Mouse (Mus musculus) kidney, adult 2 months (tissue): ENCODE data around the gene Slc2a3. TPM values are rescaled to one million over a fixed set of nuclear protein-coding genes. Genes with fewer than 3 reads are reported as not detected.
A peak's percentile ranks its signal among the peaks of the same experiment; 100 is the strongest.

Experiments used
- DNase-seq: peaks from one replicate; pipeline ENCODE4 v3.0.0; 2021
- H3K27ac ChIP-seq: fragments of 200-500 bp; 2 replicates; pipeline ENCODE4 v1.5.1; 2012; ENCODE audit warnings: low read depth, low read length, control low read depth, inconsistent platforms; ENCODE audit not compliant: insufficient read depth
- H3K27me3 ChIP-seq: fragments of 200-500 bp; replicated peaks from 2 replicates; pipeline ENCODE4 v1.6.1; 2012; ENCODE audit warnings: mild to moderate bottlenecking, moderate library complexity, low read length, inconsistent platforms; ENCODE audit not compliant: control insufficient read depth, insufficient read depth
- H3K36me3 ChIP-seq: fragments of 200-500 bp; 2 replicates; pipeline ENCODE4 v1.6.1; 2012; ENCODE audit warnings: mild to moderate bottlenecking, moderate library complexity, low read length, inconsistent platforms; ENCODE audit not compliant: control insufficient read depth, insufficient read depth
- H3K4me1 ChIP-seq: fragments of 200-500 bp; 2 replicates; pipeline ENCODE4 v1.6.1; 2011; ENCODE audit warnings: low read length; ENCODE audit not compliant: control insufficient read depth, insufficient read depth
- H3K4me3 ChIP-seq: fragments of 200-500 bp; 2 replicates; pipeline ENCODE4 v1.5.1; 2011; ENCODE audit warnings: mild to moderate bottlenecking, low read depth, low read length, control low read depth; ENCODE audit not compliant: insufficient read depth
- CTCF ChIP-seq: fragments of 200-500 bp; conservative IDR thresholded peaks from 2 replicates; pipeline ENCODE4 v1.5.1; 2011; ENCODE audit warnings: low read depth, mild to moderate bottlenecking, control low read depth, low read length, moderate library complexity, mixed read lengths; ENCODE audit not compliant: insufficient read depth, insufficient read length
- POLR2A ChIP-seq: fragments of 200-500 bp; IDR thresholded peaks from one replicate; pipeline ENCODE4 v1.6.1; 2011; ENCODE audit warnings: low read depth, low read length, control low read depth
- WGBS: fragments of 180-500 bp; shearing (Covaris S2); methylation state at CpG from one replicate; pipeline ENCODE4 v1.1.7; 2018; 5-methylcytosine and 5-hydroxymethylcytosine counted together
- polyA plus RNA-seq: library from polyadenylated mRNA; depleted of rRNA; stranded (reverse); fragments of >200 nt; gene quantifications from 2 replicates; pipeline ENCODE4 v1.2.3, GENCODE M21; 2012

Gene Slc2a3
- polyA plus RNA-seq, 1 experiment: 2.7 TPM

GRCm38 (mm10) chr6:122784866-122785265 is 16.6 kb downstream of the Slc2a3 start:
- no peak overlapping the region for H3K4me3 ChIP-seq
- TF ChIP-seq CTCF (peak; percentile 22; the same call in 1 of the 2 replicates), POLR2A (no peak)
- no peak for DNase-seq
- WGBS: 96% methylated on average over 3 of the region's 3 CpGs
- H3K27ac ChIP-seq: no peak overlapping the region
- no peaks in the 10 kb centered on the region for H3K4me1 ChIP-seq
- H3K27me3 ChIP-seq: no peaks in the 10 kb centered on the region
- H3K36me3 ChIP-seq: no peaks in the 10 kb centered on the region

GRCm38 (mm10) chr6:122782164-122782563 is 19.3 kb downstream of the Slc2a3 start:
- no peaks in the 10 kb centered on the region for H3K4me1 ChIP-seq
- no peak for DNase-seq
- no peaks in the 10 kb centered on the region for H3K36me3 ChIP-seq
- no peak overlapping the region for H3K27ac ChIP-seq
- TF ChIP-seq CTCF: no peak
- no peak for TF ChIP-seq POLR2A
- no peaks in the 10 kb centered on the region for H3K27me3 ChIP-seq
- no peak overlapping the region for H3K4me3 ChIP-seq
- 61% methylated on average over 3 of the region's 3 CpGs for WGBS

- peak; percentile 39 for DNase-seq
- 74% methylated on average over 4 of the region's 4 CpGs for WGBS
- no peaks in the 10 kb centered on the region for H3K27me3 ChIP-seq
- no peaks in the 10 kb centered on the region for H3K36me3 ChIP-seq
- H3K27ac ChIP-seq: no peak overlapping the region
- no peak for TF ChIP-seq POLR2A
- no peak for TF ChIP-seq CTCF
- no peaks in the 10 kb centered on the region for H3K4me1 ChIP-seq
- H3K4me3 ChIP-seq: no peak overlapping the region
These were observed 20.3 kb downstream of the Slc2a3 start for GRCm38 (mm10) chr6:122781167-122781566.

- H3K4me1 ChIP-seq: no peaks in the 10 kb centered on the region
- H3K27ac ChIP-seq: no peak overlapping the region
- no peaks in the 10 kb centered on the region for H3K27me3 ChIP-seq
- no peak overlapping the region for H3K4me3 ChIP-seq
- TF ChIP-seq POLR2A (no peak), CTCF (no peak)
- H3K36me3 ChIP-seq: no peaks in the 10 kb centered on the region
- no peak for DNase-seq
- 47% methylated on average over 1 of the region's 1 CpGs for WGBS
These were observed 21.5 kb downstream of the Slc2a3 start for GRCm38 (mm10) chr6:122779916-122780315.

- Histone ChIP-seq H3K27me3 (no peaks in the 10 kb centered on the region), H3K4me1 (no peaks in the 10 kb centered on the region), H3K27ac (no peak overlapping the region), H3K36me3 (no peaks in the 10 kb centered on the region), H3K4me3 (no peak overlapping the region)
- DNase-seq: no peak
- TF ChIP-seq POLR2A: no peak
- TF ChIP-seq CTCF: no peak
- WGBS: 82% methylated on average over 7 of the region's 7 CpGs
These were observed 25.4 kb downstream of the Slc2a3 start for GRCm38 (mm10) chr6:122776040-122776439.

GRCm38 (mm10) chr6:122774345-122774744 is 27.1 kb downstream of the Slc2a3 start:
- DNase-seq: no peak
- TF ChIP-seq CTCF: no peak
- no peak for TF ChIP-seq POLR2A
- Histone ChIP-seq H3K4me3 (no peak overlapping the region), H3K27me3 (no peaks in the 10 kb centered on the region), H3K27ac (no peak overlapping the region), H3K4me1 (no peaks in the 10 kb centered on the region), H3K36me3 (no peaks in the 10 kb centered on the region)
- 98% methylated on average over 1 of the region's 1 CpGs for WGBS

DNA sequence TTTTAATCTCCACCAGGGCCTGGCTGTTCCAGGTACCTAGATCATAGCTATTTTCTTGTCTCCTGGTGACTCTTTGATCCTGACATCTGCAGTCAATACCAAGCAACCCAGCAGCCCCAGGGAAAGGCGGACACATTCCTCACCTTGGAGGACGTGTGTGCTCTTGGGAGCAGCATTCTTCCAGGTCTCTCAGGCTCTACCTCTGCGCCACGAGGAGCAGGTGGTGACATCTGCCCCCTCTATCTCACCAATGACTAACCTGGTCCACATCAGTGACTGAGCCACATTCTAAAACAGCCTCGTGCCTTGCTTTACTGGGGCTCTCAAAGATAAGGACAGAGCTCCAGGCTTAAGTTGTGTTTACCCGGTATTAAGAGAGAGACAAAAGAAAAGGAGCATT is 28.7 kb downstream of the Slc2a3 start:
- Histone ChIP-seq H3K36me3 (no peaks in the 10 kb centered on the region), H3K27ac (no peak overlapping the region), H3K4me1 (no peaks in the 10 kb centered on the region), H3K27me3 (no peaks in the 10 kb centered on the region), H3K4me3 (no peak overlapping the region)
- no peak for DNase-seq
- 63% methylated on average over 6 of the region's 6 CpGs for WGBS
- no peak for TF ChIP-seq POLR2A
- no peak for TF ChIP-seq CTCF
